In the genomic region with DNA sequence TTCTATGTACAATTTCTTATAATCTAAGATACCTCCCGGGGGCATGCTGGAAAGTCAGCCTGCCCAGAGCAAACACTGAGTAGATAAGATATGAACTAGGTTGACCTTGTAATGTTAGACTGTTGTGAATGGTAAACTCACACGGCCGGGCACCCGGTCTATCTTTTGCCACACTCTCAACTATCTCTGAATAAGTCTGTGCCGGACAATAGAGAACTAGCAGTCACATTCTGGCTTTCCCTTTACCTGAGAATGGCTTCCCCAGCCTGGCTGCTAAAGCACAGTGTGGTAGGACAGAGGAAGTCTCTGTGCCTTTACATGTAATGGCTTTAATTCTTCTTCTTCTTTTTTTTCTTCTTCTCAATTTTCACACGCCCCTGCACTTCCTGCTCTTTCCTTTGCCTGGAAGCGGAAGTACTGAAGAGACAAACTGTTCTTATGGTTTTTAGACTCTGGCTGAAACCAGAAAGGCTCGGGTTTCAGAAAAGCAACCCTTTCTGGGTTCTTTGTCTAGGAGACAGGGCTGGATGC, we compare ENCODE assay signal across 7 mouse cellular contexts.
DNase-seq lines count a peak whose midpoint lies in the region; ATAC-seq and TF ChIP-seq lines count a peak whose summit lies in the region.

No protein-coding gene starts in this region.

- peak overlapping the region; percentile 32; the same call in 1 of the 2 replicates for H3K4me2 ChIP-seq in intestine, embryonic 16.5 days (ENCODE audit: low read depth, low read length)

- 44% methylated on average over 8 of the region's 8 CpGs for WGBS in intestine, embryonic 16.5 days
- WGBS in small intestine, adult 2 months: 16% methylated on average over 8 of the region's 8 CpGs

- no peak for TF ChIP-seq POLR2A in bone marrow macrophage, adult 2 months (IDR thresholded peaks at IDR 0.05; ENCODE audit: borderline replicate concordance, low read depth, low read length)
- no peak for TF ChIP-seq POLR2A in small intestine, adult 2 months (IDR thresholded peaks at IDR 0.05; ENCODE audit: low read depth, low read length)

- H3K9ac ChIP-seq in intestine, embryonic 16.5 days (ENCODE audit: low read depth, low read length): no peak overlapping the region

- no peaks in the 10 kb centered on the region for H3K27me3 ChIP-seq in intestine, embryonic 16.5 days (replicated peaks; ENCODE audit: control insufficient read depth, insufficient read depth, low read length)
- H3K27me3 ChIP-seq in small intestine, adult 2 months (ENCODE audit: control insufficient read depth, insufficient read depth, low read length): no peaks in the 10 kb centered on the region

- no peaks in the 10 kb centered on the region for H3K36me3 ChIP-seq in intestine, embryonic 16.5 days (ENCODE audit: control insufficient read depth, insufficient read depth, low read length)
- H3K36me3 ChIP-seq in small intestine, adult 2 months (ENCODE audit: control insufficient read depth, insufficient read depth, low read length): no peaks in the 10 kb centered on the region

- TF ChIP-seq CTCF in bone marrow macrophage, adult 2 months (IDR thresholded peaks at IDR 0.05; ENCODE audit: low read depth, low read length): no peak
- TF ChIP-seq CTCF in small intestine, adult 2 months (IDR thresholded peaks at IDR 0.05; ENCODE audit: extremely low read depth, insufficient read length, insufficient replicate concordance, low read depth, low read length): no peak

- intact Hi-C loops in gastrocnemius, postnatal 36 days (cut with DNase I): no loop called here

- DNase-seq in cerebellum, adult 11 months: no peak
- no peak for DNase-seq in gastrocnemius, postnatal 36 days

- H3K4me3 ChIP-seq in bone marrow macrophage, adult 2 months (ENCODE audit: insufficient read depth, low read length): peak overlapping the region; percentile 42
- H3K4me3 ChIP-seq in intestine, embryonic 16.5 days (ENCODE audit: low read length): no peak overlapping the region
- no peak overlapping the region for H3K4me3 ChIP-seq in small intestine, adult 2 months (ENCODE audit: low read depth, low read length)

- H3K4me1 ChIP-seq in bone marrow macrophage, adult 2 months (ENCODE audit: control insufficient read depth, insufficient read depth, low read length): peaks cover 41% of the 10 kb centered on the region
- H3K4me1 ChIP-seq in intestine, embryonic 16.5 days (ENCODE audit: control insufficient read depth, insufficient read depth, low read length): peaks cover 7% of the 10 kb centered on the region
- peaks cover 16% of the 10 kb centered on the region; the same call in 1 of the 2 replicates for H3K4me1 ChIP-seq in small intestine, adult 2 months (ENCODE audit: control insufficient read depth, insufficient read depth, insufficient read length, low read length)

- H3K9me3 ChIP-seq in intestine, embryonic 16.5 days (ENCODE audit: control insufficient read depth, low read length): no peaks in the 10 kb centered on the region

- H3K27ac ChIP-seq in bone marrow macrophage, adult 2 months (ENCODE audit: insufficient read depth, low read depth, low read length): peak overlapping the region; percentile 83
- H3K27ac ChIP-seq in intestine, embryonic 16.5 days (ENCODE audit: low read length): peak overlapping the region; percentile 35
- H3K27ac ChIP-seq in small intestine, adult 2 months (ENCODE audit: insufficient read depth, low read depth, low read length): peak overlapping the region; percentile 59

- ATAC-seq in CD4-positive, CD25-positive, alpha-beta regulatory T cell, adult 4 months: peak; percentile 79
- peak; percentile 65 for ATAC-seq in intestine, embryonic 16.5 days
- no peak for ATAC-seq in cerebellum, adult (ENCODE audit: insufficient number of reproducible peaks, low FRiP score, low TSS enrichment)
